Mouse (Mus musculus): ENCODE measurements around the gene Gpatch3.

Gene Gpatch3

GRCm38 (mm10) chr4:133625621-133626071 is 51.1 kb downstream of the Gpatch3 start:
- DNase-seq = peak; percentile 72 to 73

- no peak for DNase-seq
Measured at GRCm38 (mm10) chr4:133626221-133626620, 51.7 kb downstream of the Gpatch3 start.

- DNase-seq = no peak
Measured at GRCm38 (mm10) chr4:133626621-133627020, 52.1 kb downstream of the Gpatch3 start.

GRCm38 (mm10) chr4:133627039-133627438 is 52.5 kb downstream of the Gpatch3 start:
- no peak for DNase-seq

GRCm38 (mm10) chr4:133628517-133628916 is 54.0 kb downstream of the Gpatch3 start:
- no peak for DNase-seq

- no peak for DNase-seq
Measured at GRCm38 (mm10) chr4:133629191-133629590, 54.6 kb downstream of the Gpatch3 start.

GRCm38 (mm10) chr4:133630326-133630920 is 55.9 kb downstream of the Gpatch3 start:
- DNase-seq = no peak

- no peak for DNase-seq
Measured at GRCm38 (mm10) chr4:133631071-133631768, 56.7 kb downstream of the Gpatch3 start.

- no peak for DNase-seq
Measured at GRCm38 (mm10) chr4:133631769-133632411, 57.3 kb downstream of the Gpatch3 start.

GRCm38 (mm10) chr4:133632483-133633327 is 58.2 kb downstream of the Gpatch3 start:
- peak in 1 of 2 experiments; percentile 58 for DNase-seq

GRCm38 (mm10) chr4:133633332-133634042 is 58.9 kb downstream of the Gpatch3 start:
- DNase-seq = peak; percentile 87 to 97
